Mouse (Mus musculus): ENCODE data around the gene Ypel5.

DNA sequence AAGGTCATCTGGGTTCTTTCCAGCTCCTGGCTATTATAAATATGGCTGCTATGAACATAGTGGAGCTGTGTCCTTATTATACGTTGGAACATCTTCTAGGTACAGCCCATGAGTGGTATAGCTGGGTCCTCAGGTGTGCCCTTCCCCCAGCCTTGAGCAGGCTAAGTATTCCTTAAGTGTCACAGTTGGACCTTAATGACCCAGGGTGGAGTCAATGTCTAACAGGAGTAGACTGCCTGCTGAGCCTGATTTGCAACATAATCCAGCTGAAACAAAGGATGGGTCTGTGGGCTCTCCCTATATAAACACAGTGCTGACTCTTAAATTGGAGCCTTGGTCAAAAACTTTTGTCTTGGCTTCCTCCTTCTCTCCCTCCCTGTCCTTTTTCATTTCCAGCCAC lies 45.6 kb downstream of the Ypel5 start:
- no peak for TF ChIP-seq CTCF (IDR thresholded peaks at IDR 0.05)
- TF ChIP-seq EP300 (IDR thresholded peaks at IDR 0.05), result no peak
